Mouse (Mus musculus) heart, postnatal 4 days (tissue): ENCODE measurements at regions not wholly inside any gene's neighbourhood (a gene's known extent, or its start where the extent isn't known, plus 50 kb on each side); places are given as distances from the start of the nearest gene placed in this dataset.
"Not testable (repeated sequence)": the region's sequence is repeated elsewhere in the genome, so short reads cannot be mapped to it uniquely, and the experiment has no call there.

Source experiments
- DNase-seq: peaks from one replicate; pipeline ENCODE4 v3.0.0; 2021

DNA sequence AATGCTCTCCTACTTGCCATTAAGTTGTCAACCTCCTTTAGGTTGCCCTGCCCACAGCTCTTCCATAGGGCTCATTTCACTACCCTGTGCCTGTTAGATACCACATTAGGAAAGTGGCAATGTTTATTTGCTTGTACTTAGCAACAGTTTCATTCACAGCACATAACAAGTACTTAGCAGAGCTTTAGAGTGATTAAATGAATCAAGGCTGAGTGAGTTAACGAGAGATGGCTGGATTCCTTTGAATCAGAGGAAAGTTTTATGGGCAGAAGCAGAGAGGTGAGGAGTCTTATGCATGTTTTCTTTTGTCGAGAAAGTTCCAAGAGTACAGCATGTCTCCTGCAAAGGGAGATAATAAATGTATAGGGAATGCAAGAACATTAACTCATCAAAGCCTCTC is 60.5 kb downstream of the Ptgs2 start:
- DNase-seq = no peak

DNA sequence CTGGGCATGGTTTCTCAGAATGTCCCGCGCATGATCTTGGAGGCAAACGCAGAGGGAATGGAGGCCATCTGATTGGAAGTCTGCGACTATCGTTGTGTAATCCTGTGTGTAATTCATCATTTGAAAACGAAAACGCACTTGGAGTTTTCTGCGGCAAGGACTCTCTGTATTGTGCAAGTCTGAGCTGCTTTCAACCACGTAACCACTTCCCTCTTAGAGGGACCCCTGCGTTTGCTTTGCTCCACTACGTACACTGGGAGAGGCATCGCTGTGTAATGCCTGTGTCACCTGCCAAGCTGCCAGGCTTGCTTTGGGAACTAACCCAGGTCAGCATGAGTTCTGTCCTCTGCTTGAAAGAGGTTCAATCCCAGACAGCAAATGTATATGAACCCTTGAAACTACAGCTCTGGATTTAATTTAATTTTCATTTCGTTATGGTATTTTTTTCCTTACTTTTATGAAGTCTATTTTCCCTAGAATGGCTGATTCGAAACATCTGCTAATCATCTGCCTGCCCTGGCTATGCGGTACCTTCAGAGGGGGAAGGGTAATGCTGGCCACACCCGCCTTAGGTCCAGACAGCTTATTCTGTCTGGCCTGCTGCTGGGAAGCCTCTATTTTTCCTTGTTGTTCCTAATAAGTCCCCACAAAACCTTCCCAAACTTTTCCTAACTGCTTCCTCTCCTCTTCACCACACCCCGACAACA is 65.2 kb downstream of the Ptgs2 start:
- no peak for DNase-seq

DNA sequence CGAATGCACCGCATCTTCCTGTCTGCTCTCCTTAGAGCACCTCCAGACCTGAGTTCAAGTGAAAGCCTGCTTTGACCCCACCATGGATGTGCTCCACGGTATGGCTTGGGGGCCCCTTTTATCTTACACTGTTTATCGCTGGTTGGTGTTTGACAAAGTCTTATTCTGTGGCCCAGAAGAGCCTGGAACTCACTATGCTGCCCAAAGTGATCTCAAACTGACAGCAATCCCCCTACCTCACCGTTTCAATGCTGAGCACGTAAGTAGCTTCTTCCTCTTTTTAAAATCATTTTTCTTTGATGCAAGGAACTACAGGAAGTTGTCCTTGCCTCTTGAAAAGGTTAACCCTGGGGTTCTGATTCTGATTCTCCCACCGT is 65.8 kb downstream of the Ptgs2 start:
- no peak for DNase-seq

DNA sequence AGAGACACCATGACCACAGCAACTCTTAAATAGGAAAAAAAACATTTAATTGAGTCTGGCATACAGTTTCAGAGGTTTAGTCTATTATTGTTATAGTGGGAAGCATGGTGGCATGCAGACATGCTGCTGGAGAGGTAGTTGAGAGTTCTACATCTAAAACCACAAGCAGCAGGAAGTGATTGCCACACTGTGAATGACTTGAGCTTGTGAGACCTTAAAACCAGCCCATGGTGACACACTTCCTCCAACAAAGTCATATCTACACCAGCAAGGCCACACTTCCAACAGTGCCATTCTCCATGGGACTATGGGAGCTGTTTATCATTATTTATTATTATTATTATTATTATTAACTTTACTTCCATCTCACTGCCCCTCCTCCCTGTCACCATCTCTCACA is 67.3 kb downstream of the Ptgs2 start:
- DNase-seq = no peak

DNA sequence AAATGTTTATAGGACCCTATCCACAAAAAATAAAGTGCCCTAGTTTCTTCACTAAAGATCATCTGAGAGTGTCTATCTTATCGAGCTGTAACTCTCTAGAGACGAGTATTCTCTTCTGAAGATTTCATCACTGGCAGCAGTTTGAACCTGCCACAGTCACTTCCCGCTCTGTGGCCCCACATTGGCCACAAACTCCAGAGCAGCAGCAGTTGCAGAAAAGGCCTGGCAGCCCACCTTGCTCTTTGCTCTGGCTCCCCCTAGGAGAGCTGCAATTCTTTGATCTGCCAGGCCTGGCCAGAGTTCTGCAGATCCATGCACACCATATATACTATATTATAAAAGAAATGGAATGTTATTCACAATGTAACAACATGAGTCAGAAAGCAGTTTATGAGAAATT is 74.4 kb downstream of the Ptgs2 start:
- no peak for DNase-seq

DNA sequence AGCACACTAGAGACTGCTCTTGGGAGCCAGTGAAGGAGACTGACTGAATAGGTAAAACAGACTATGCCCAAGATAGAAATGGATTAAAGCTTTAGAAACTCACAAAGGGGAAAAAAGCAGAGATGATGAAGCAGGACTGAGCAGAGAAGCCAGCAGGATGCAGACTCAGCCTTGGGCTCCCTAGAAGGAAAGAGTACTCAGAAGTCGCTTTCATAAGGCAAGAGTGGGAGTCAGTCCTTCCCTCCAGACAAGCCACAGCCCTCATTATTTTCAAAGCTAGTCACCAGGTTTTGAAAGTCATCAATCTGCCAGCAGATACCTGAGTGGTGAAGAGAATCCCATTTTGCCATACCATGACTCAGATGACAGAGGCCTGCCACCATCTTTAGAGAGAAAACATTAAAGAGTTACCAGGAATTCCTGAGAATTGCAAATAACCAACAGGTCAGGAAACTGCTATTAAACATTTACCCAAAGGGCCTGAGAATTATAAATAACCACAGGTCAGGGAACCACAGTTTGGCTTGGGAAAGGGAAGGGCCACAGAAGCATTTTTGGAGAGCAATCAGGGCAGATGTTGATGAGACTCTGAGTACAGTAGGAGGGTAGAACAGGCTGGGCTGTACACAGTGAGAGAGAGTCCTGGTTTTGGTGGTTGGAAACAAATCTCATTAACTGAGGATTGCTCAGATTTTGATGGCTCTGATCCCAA is 77.4 kb downstream of the Ptgs2 start:
- DNase-seq = no peak

DNA sequence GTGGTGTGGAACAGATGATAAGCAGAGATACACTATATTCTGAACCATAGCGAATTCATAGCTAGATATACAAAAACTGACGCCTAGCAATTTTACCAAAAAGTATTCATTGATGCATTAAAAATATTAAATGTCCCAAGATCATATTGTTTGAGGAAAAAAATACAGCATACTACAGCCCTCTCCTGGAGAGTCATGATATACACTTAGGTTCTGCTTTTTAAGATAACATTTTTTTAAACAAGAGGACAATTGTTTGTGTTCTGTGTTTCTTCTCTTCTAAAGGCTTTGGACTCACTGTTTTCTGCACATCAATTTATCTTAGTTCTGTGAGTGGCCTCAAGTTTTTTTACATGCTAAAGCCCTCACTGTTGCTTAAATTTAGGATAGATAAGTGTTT is 102.2 kb downstream of the Ptgs2 start:
- DNase-seq = no peak

DNA sequence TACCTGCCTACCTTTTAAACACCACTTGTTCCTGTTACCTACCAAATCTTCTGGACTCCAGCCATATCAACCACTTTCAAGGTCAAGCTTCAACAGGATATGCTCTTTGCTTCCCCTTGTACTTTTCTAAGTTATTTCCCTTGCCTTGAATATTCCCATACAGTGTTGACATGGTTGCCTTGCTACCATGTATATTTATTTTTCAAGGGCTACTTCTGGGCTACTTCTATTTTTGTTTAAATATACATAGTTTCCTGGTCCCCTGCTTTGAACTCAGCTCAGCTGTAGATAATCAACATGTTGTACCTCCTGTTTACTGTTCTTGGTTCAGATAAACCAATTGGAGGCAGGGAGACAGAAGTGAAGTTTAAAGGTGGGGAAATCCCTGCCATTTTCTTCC is 106.8 kb upstream of the Pdc start:
- DNase-seq = no peak

DNA sequence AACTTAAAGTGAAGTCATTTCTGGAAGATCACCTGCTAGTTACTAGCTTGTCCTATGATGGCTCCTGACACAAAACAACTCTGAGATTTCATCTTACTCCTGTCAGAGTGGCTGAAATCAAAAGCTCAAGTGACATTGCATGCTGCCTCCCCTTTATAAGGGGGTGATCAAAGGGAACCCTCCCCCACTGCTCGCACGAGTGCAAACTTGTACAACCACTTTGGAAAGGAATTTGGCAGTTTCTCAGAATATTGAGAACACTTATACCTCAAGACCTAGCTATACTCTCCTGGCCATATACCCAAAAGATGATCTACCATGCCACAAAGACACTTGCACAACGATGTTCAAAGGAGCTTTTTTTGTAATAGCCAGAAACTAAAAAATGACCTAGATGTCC is 102.5 kb upstream of the Pdc start:
- DNase-seq = no peak

DNA sequence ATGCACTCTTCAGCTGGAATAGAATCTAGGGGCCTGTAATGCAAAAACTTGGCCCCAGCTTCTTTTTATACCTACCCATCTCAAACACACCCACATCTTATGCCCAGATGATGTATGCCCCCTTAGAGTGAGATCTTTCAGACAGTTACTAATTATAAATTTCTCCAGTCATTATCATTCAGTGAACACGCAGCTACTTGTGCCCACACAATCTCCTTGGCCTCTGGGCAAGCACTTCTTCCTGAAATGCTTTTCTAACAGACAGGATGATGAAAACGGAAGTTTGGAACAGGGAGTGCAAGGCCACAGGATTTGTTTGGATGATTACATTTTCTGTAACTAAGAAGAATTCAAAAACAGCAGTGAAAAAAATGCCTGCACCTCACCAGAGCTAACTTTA is 100.4 kb upstream of the Pdc start:
- DNase-seq = no peak

DNA sequence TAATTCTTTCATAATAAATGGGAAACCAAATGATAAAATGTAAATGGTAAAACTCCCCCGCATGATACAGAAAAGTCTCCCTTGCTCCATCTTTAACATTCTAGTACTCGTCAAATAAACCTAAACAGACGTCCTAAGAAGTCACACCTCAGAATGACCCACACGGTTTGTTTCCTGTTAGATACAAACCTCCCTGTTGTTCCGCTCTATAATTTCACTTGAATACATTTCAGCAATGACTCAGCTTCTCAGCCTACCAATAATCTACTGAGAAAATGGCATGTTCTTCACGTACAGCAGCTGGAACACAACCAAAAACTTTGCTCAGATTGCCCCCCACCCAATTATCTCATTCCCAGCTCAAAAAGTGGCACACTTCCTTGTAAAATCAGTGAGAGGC is 93.7 kb upstream of the Pdc start:
- DNase-seq = no peak

DNA sequence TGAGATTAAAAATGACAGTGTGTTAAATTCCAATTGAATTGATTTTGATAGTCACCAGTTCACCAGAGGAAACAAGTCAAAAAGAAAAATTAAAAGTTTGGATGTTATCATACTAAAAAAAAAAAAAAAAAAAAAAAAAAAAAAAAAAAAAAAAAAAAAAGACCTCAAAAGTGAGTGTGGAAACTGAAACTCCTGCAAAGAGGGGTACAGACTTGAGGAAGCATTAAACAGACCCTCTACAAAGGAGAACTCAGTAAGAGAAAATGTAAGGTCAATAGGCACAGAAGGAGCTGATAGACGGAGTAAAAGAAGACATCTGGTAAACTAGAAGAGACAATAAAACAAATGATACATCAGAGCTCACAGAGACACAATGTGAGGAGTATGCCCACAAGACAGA is 79.7 kb upstream of the Pdc start:
- not testable (repeated sequence) for DNase-seq

DNA sequence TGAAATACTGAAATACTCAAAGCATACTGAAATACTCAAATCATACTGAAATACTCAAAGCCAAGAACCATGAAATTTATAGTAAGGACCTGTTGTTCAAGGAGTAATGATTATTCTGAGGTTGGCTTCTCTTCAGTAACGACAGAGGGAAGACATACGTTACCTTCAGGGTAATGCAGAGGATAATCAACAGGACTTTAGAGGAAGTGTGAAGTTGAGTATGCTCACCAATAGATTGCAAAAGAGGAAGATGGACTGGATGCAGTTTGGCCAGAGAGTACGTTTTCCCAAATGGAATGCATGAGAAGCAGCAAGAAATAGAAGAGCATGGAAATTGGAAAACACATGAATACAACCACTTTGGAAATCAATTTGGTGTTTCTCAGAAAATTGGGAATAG is 79.1 kb upstream of the Pdc start:
- DNase-seq = no peak

DNA sequence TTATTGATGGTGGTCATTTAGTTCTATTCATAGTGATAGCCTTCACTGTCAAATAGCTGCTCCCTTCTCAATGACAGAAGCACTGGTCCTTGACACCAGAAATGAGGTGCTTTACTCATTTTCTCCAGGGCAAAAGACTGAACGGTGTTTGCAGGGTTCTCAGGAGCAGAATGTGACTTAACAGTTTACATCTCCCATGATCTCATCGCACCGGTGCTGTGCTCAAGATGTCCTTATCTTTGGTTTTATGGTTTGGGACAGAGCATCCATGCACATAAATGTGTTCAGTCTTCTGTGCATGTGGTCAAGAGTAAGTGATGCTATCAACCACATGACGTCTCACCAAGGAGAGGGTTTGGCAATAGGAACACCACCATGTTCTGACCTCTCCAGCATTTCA is 78.1 kb upstream of the Pdc start:
- DNase-seq = no peak

DNA sequence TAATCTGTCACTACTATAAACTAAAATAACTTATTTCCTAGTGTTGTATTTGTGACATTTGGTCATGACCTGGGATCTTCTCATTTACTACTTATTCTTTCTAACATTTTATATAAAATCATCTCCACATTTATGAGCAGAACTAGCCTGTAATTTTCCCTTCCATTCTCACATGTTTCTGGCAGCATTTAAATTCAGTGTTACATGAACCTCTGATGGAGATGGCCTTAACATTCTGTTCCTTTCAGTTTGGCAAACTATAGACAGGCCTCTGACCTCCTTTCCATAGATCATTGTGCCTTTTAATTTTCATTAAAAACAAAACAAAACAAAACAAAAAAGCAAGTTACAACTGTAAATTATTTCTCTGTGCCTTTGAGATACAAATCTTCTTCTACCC is 77.1 kb upstream of the Pdc start:
- DNase-seq = no peak

DNA sequence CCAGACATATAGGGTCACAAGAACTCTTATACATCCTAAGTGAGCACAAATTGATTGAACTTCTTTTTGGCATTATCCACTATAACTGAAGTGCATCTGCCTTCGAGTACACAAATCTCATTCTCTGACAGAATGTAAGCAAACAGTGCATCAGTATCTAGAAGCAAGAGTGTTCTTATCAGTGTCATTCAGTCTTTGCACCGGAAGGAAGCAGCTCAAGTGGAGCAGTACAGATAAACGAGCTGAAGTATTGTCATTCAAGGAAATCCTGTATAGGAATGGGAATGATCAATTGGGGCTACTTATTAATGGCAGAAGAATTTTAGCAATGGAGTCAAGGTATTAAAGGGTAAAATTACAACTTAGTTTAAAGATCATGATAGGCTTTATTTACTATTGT is 74.3 kb upstream of the Pdc start:
- DNase-seq = no peak

DNA sequence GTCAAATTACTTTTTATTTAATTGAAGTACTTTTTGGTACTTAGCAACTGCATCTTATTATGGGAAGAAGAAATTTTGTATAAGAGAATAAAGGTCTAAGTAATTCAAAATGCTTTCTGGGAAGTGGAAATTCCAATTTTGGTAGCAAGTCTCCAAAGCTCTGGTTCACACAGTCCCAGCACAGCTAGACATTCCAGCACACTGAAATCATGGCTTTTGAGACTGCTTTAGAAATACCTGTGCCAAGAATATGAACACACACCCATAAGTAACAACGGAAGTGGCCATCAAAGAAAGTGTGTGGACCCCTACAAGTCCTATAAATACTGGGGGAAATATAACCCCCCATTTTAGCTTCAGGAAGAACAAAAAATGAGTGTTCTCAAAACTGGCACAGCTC is 67.8 kb upstream of the Pdc start:
- no peak for DNase-seq

DNA sequence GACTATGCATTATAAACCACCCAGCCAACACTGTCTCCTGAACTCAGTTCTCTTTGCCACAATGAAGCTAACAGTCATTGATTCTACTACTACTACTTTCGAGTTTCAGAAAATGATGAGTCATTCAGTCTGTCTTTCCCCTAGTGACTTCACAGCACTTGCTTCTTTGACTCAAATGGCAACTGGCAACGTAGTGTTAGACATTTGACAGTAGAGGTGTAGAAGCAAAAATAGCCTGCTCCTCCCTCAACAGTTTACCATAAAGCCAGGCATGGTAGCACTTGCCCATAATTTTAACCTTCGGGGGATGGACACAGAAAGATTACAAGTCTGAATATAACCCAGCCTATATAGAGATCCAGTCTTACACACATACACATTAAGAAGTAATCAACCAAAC is 67.3 kb upstream of the Pdc start:
- DNase-seq = no peak

DNA sequence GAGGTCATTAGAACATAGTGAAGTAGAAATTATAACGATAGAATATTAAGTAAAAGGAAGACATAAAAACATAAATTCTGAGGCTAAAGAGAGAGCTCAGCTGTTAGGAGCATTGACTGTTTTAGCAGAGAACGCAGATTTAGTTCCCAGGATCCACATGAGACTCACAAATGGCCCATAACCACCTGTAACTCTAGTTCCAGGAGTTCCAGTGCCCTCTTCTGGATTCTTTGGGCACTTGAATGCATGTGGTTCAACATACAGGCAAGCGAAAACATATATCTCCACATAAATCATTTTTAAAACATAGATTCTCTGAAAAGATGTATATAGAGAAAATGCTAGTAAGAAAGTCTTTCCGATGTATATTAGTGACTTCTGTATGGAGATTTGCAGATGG is 61.6 kb upstream of the Pdc start:
- no peak for DNase-seq

DNA sequence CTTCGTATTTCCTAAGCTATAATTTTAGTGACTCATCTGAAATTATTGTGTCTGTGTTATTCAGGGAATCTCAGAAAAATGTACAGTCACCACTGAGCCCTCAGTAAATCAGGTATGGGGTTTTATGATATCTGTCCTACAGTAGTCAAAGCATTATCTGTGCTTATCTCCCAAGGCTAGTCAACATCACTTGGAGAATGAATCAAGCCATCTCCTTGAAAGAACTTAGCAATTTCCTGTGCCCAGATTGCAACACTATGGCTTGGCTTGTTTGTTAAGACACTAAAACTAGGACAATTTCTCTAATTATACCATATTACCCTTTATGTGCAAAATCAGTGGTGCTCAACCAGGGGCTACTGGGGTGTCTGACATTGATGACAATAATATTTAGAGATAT is 58.9 kb upstream of the Pdc start:
- no peak for DNase-seq

DNA sequence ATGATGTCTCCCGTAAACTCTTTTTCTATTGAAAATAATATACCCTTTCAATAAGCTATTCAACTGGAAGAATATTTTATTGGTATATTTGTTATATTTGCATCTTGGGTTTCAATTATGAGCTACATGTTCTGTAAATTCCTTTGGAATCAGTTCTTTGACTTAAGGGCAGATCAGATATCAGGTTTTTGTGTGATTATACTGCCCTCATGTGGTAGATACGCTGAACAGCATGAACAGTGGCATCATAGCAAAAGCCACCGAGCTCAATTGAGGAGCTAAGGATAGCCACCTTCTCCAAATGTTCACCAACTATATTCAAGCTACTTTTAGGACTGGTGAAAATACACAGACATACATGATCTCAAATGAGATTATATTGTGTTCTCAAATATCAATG is 52.7 kb upstream of the Pdc start:
- DNase-seq = peak; percentile 10

DNA sequence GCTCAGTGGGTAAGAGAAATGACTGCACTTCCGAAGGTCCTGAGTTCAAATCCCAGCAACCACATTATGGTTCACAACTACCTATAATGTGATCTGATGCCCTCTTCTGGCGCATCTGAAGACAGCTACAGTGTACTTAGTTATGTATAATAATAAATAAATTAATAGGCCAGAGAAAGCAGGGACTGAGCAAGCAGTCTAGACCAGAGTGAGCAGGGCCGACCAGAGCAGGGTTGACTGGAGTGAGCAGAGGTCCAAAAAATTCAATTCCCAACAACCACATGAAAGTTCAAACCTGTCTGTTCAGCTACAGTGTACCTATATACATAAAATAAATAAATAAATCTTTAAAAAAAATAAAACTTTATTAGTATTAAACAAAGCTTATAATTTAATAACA is 52.2 kb upstream of the Pdc start:
- no peak for DNase-seq
